Mouse (Mus musculus) liver, postnatal 0 days (tissue): Measurements from ENCODE around the gene Ubac2.

Source experiments
- CTCF ChIP-seq: sonication (generic); IDR thresholded peaks from 2 replicates; pipeline ENCODE4 v1.5.1; 2016; ENCODE audit warnings: antibody characterized with exemption, low read depth
- EP300 ChIP-seq: IDR thresholded peaks from 2 replicates; pipeline ENCODE4 v1.6.1; 2016; ENCODE audit warnings: antibody characterized with exemption, low read depth, mild to moderate bottlenecking

GRCm38 (mm10) chr14:121954608-121955007, 76.2 kb downstream of the Ubac2 start:
- TF ChIP-seq CTCF, result no peak
- no peak for TF ChIP-seq EP300
